Mouse (Mus musculus): Measurements from ENCODE around the gene Fam168a. TPM values are rescaled to one million over a fixed set of nuclear protein-coding genes. Genes with fewer than 3 reads are reported as not detected.
A peak's percentile ranks its signal among the peaks of the same experiment; 100 is the strongest.

Gene Fam168a
- total and polyA plus RNA-seq, 3 experiments: 3.1 to 19.2 TPM; not detected in 1

- TF ChIP-seq UBTF (IDR thresholded peaks at IDR 0.05; ENCODE audit: borderline replicate concordance, insufficient read depth, low read depth, low read length): no peak
- no peak for TF ChIP-seq ZKSCAN1 (IDR thresholded peaks at IDR 0.05; ENCODE audit: low read depth, low read length)
- no peak for TF ChIP-seq MEF2A (IDR thresholded peaks at IDR 0.05; ENCODE audit: extremely low read depth, insufficient replicate concordance, low read depth, low read length, poor library complexity, severe bottlenecking)
- TF ChIP-seq MAX (IDR thresholded peaks at IDR 0.05; ENCODE audit: low read length): no peak
- no peak for TF ChIP-seq ZMIZ1 (IDR thresholded peaks at IDR 0.05; ENCODE audit: low read depth, low read length)
- TF ChIP-seq CTCF (IDR thresholded peaks at IDR 0.05 in 2 of 3, conservative IDR thresholded peaks at IDR 0.05 in 1 of 3; ENCODE audit: control insufficient read depth in 1 of 3, insufficient read depth in 1 of 3, low read depth in 2 of 3, low read length in 3 of 3, poor library complexity in 1 of 3, severe bottlenecking in 1 of 3): no peak
- no peak for TF ChIP-seq RAD21 (IDR thresholded peaks at IDR 0.05; ENCODE audit: low read depth, low read length)
Observed at GRCm38 (mm10) chr7:100727538-100728085, 21.2 kb downstream of the Fam168a start (continued).

- 0 out of 2 replicates have a peak, but pooled peaks have one; percentile 30 for TF ChIP-seq TCF12 (IDR thresholded peaks at IDR 0.05; ENCODE audit: low read depth, low read length)
- 0 out of 2 replicates have a peak, but pooled peaks have one; percentile 10 for TF ChIP-seq ETS1 (IDR thresholded peaks at IDR 0.05; ENCODE audit: low read depth, low read length)
- no peak for TF ChIP-seq POLR2AphosphoS2 (IDR thresholded peaks at IDR 0.05; ENCODE audit: low read length)
- peak; percentile 77 for TF ChIP-seq GATA1 (IDR thresholded peaks at IDR 0.05; ENCODE audit: low read depth, low read length)
- TF ChIP-seq MAX (IDR thresholded peaks at IDR 0.05; ENCODE audit: low read length): no peak
- TF ChIP-seq CTCF (IDR thresholded peaks at IDR 0.05 in 2 of 3, conservative IDR thresholded peaks at IDR 0.05 in 1 of 3; ENCODE audit: control insufficient read depth in 1 of 3, insufficient read depth in 1 of 3, low read depth in 2 of 3, low read length in 3 of 3, poor library complexity in 1 of 3, severe bottlenecking in 1 of 3): no peak
- TF ChIP-seq MEF2A (IDR thresholded peaks at IDR 0.05; ENCODE audit: extremely low read depth, insufficient replicate concordance, low read depth, low read length, poor library complexity, severe bottlenecking): no peak
- peak; percentile 69 to 72 for TF ChIP-seq EP300 (IDR thresholded peaks at IDR 0.05; ENCODE audit: low read depth in 1 of 2, low read length in 2 of 2)
- 0 out of 2 replicates have a peak, but pooled peaks have one; percentile 16 for TF ChIP-seq ZNF384 (IDR thresholded peaks at IDR 0.05; ENCODE audit: low read depth, low read length)
- TF ChIP-seq MAFK (IDR thresholded peaks at IDR 0.05; ENCODE audit: borderline replicate concordance, low read depth, low read length): no peak
Observed at GRCm38 (mm10) chr7:100729778-100730177, 23.3 kb downstream of the Fam168a start.

More at GRCm38 (mm10) chr7:100729778-100730177, 23.3 kb downstream of the Fam168a start:
- no peaks in the 10 kb centered on the region for H3K9me3 ChIP-seq (replicated peaks; ENCODE audit: insufficient read depth, low read length)
- peaks cover 0 to 32% of the 10 kb centered on the region in 2 experiments; a peak in 2 of 4 replicates for H3K36me3 ChIP-seq (ENCODE audit: control insufficient read depth in 1 of 2, insufficient read depth in 2 of 2, low read length in 2 of 2)
- H3K79me2 ChIP-seq (ENCODE audit: control insufficient read depth, insufficient read depth, low read length, poor library complexity): no peaks in the 10 kb centered on the region
- no peaks in the 10 kb centered on the region for H3K27me3 ChIP-seq (ENCODE audit: control insufficient read depth in 1 of 2, insufficient read depth in 2 of 2, low read length in 2 of 2)
- H3K4me3 ChIP-seq (ENCODE audit: control insufficient read depth in 1 of 2, insufficient read depth in 1 of 2, low read depth in 2 of 2, low read length in 2 of 2): peak overlapping the region in 1 of 2 experiments; percentile 10; a peak in 1 of 4 replicates
- H3K9ac ChIP-seq (ENCODE audit: control insufficient read depth, low read depth, low read length, poor library complexity, severe bottlenecking): peak overlapping the region; percentile 21; the same call in 1 of the 2 replicates
- peak overlapping the region; percentile 61 for H3K27ac ChIP-seq (ENCODE audit: control insufficient read depth, low read depth, low read length)
- H3K4me1 ChIP-seq (ENCODE audit: control insufficient read depth in 1 of 2, insufficient read depth in 2 of 2, low read length in 2 of 2): peaks cover 21 to 27% of the 10 kb centered on the region in 2 experiments
- DNase-seq (ENCODE audit: low read depth, low spot score): no peak
